Mouse (Mus musculus): ENCODE measurements around the gene Npff.

- no peak for TF ChIP-seq CTCF (conservative IDR thresholded peaks at IDR 0.05; ENCODE audit: low read length)
- no peak for TF ChIP-seq NANOG (IDR thresholded peaks at IDR 0.05; ENCODE audit: borderline replicate concordance, low read length)
These were observed 8.4 kb downstream of the Npff start for GRCm38 (mm10) chr15:102516293-102516692.
